Mouse (Mus musculus) liver, embryonic 15.5 days (tissue): ENCODE measurements around the gene Crygb. TPM values are rescaled to one million over a fixed set of nuclear protein-coding genes. Genes with fewer than 3 reads are reported as not detected.
A peak's percentile ranks its signal among the peaks of the same experiment; 100 is the strongest.

Experiments
- ATAC-seq: fragments of 200-750 bp; cut with Nextera tagmentation; 2 replicates; pipeline ENCODE4 v1.8.0; 2017; ENCODE audit warnings: moderate number of reproducible peaks, mild to moderate bottlenecking, moderate library complexity; ENCODE audit not compliant: insufficient read depth
- H3K27ac ChIP-seq: fragments of 300-500 bp; sonication (generic); replicated peaks from 2 replicates; pipeline ENCODE4 v1.5.1; 2015; ENCODE audit warnings: mild to moderate bottlenecking, inconsistent platforms
- H3K27me3 ChIP-seq: fragments of 300-500 bp; sonication (generic); 2 replicates; pipeline ENCODE4 v1.6.1; 2015; ENCODE audit warnings: mild to moderate bottlenecking, inconsistent platforms
- H3K36me3 ChIP-seq: fragments of 300-500 bp; sonication (generic); replicated peaks from 2 replicates; pipeline ENCODE4 v1.6.1; 2015; ENCODE audit warnings: moderate library complexity, mild to moderate bottlenecking, inconsistent platforms
- H3K4me1 ChIP-seq: fragments of 300-500 bp; sonication (generic); replicated peaks from 2 replicates; pipeline ENCODE4 v1.6.1; 2015; ENCODE audit warnings: inconsistent platforms
- H3K4me2 ChIP-seq: fragments of 300-500 bp; sonication (generic); 2 replicates; pipeline ENCODE4 v1.6.1; 2015; ENCODE audit warnings: moderate library complexity, mild to moderate bottlenecking, inconsistent platforms
- H3K4me3 ChIP-seq: fragments of 300-500 bp; sonication (generic); replicated peaks from 2 replicates; pipeline ENCODE4 v1.5.1; 2015; ENCODE audit warnings: mild to moderate bottlenecking, inconsistent platforms
- H3K9ac ChIP-seq: fragments of 300-500 bp; sonication (generic); 2 replicates; pipeline ENCODE4 v1.6.1; 2015; ENCODE audit warnings: moderate library complexity, mild to moderate bottlenecking, inconsistent platforms
- H3K9me3 ChIP-seq: fragments of 300-500 bp; sonication (generic); replicated peaks from 2 replicates; pipeline ENCODE4 v1.6.1; 2016; ENCODE audit warnings: inconsistent platforms
- WGBS: fragments of 180-500 bp; shearing (Covaris S2); methylation state at CpG from one replicate; pipeline ENCODE4 v1.1.7; 2015; ENCODE audit warnings: mixed read lengths; ENCODE audit not compliant: insufficient replicate concordance; 5-methylcytosine and 5-hydroxymethylcytosine counted together
- polyA plus RNA-seq: library from polyadenylated mRNA; unstranded; fragments of >200 nt; fragmentation: Nextera tagmentation; extraction: Ambion mirVana; gene quantifications from 2 replicates; pipeline ENCODE4 v1.2.1, GENCODE M21; 2015

Gene Crygb
- polyA plus RNA-seq = not detected in 2 replicates

GRCm38 (mm10) chr1:65082188-65082587, at the start of gene Crygb:
Crygb (minus strand) TSS chr1:65082288.
- H3K4me2 ChIP-seq = no peak within 1 kb of the TSS
- H3K4me1 ChIP-seq = no peaks in the 10 kb centered on the region
- H3K27me3 ChIP-seq = no peaks in the 10 kb centered on the region
- H3K27ac ChIP-seq = no peak within 1 kb of the TSS
- H3K9ac ChIP-seq = no peak within 1 kb of the TSS
- ATAC-seq = no peak
- 39% methylated on average over 7 of the region's 7 CpGs for WGBS
- H3K9me3 ChIP-seq = no peaks in the 10 kb centered on the region
- no peak within 1 kb of the TSS for H3K4me3 ChIP-seq
- H3K36me3 ChIP-seq = no peaks in the 10 kb centered on the region

DNA sequence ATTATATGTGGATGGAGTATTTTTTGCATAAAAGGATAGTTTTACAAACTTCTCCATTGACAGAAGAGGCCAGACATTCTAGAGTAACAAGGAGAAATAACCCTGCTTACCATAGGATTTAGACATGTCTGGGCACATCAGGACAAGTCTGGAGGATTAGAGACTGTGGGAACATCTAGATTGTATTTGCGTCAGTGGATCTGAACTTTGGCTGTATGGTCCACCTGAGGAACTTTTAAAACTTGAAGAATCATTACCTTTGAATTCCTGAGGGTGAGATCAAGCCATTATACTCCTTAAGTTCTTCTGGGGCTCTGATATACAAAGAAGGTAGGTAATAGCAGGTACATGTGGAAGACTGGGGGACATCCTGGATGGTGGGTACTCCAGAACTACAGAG, 49.6 kb upstream of the Crygb start:
- WGBS = 71% methylated on average over 1 of the region's 1 CpGs
- H3K4me2 ChIP-seq = no peak overlapping the region
- no peaks in the 10 kb centered on the region for H3K27me3 ChIP-seq
- no peak overlapping the region for H3K4me3 ChIP-seq
- H3K36me3 ChIP-seq = no peaks in the 10 kb centered on the region
- no peak overlapping the region for H3K9ac ChIP-seq
- ATAC-seq = no peak
- no peak overlapping the region for H3K27ac ChIP-seq
- H3K9me3 ChIP-seq = no peaks in the 10 kb centered on the region
- no peaks in the 10 kb centered on the region for H3K4me1 ChIP-seq

GRCm38 (mm10) chr1:65130226-65130625, 48.1 kb upstream of the Crygb start:
- Histone ChIP-seq H3K9me3 (no peaks in the 10 kb centered on the region), H3K27ac (no peak overlapping the region), H3K4me1 (no peaks in the 10 kb centered on the region), H3K4me2 (no peak overlapping the region), H3K36me3 (no peaks in the 10 kb centered on the region), H3K4me3 (no peak overlapping the region), H3K27me3 (no peaks in the 10 kb centered on the region), H3K9ac (no peak overlapping the region)
- 47% methylated on average over 3 of the region's 3 CpGs for WGBS
- ATAC-seq = no peak

- Histone ChIP-seq H3K9ac (no peak overlapping the region), H3K27me3 (no peaks in the 10 kb centered on the region), H3K27ac (no peak overlapping the region), H3K4me3 (no peak overlapping the region), H3K36me3 (no peaks in the 10 kb centered on the region), H3K4me2 (no peak overlapping the region), H3K4me1 (no peaks in the 10 kb centered on the region), H3K9me3 (no peaks in the 10 kb centered on the region)
- ATAC-seq = no peak
- WGBS = 60% methylated on average over 3 of the region's 3 CpGs
Measured at GRCm38 (mm10) chr1:65129634-65130180, 47.6 kb upstream of the Crygb start.

DNA sequence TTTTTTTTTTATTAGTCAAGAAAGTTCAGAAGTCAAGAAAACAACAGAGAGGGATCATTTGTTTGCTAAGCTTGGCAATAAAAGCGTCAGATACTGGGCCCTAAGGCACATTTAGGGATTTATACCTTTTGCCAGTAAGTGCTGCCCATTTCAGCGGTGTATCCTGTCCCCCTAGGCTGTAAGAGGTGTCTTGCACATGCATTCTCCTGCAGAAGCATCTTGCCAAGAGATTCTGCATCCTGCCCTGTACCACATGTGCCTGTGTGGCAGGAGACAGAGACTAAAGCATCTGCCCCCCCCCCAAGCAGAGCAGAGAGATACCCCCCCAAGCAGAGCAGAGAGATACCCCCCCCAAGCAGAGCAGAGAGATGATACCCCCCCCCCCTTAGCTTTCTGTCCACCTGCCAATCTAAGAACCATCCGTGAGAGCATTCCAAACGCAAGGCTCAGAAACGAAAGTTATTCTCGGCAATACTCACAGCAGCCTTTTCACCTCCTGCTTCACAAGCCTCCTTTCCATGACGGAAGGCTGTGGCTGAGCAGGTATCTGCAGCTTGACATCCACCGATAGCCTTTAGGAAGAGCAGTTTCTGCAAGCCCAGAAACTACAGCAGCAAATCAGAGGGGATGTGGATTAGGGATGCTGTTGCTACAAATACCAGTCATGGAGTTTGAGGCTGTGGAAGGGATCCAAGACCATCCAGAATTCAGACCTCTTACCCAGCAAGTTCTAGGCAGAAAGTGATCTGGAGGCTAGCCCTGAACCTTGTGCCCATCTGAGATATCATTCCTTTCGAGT, 40.7 kb upstream of the Crygb start, which contains the start of gene D630023F18Rik:
Gene D630023F18Rik, minus strand, starts transcription at position 641 of the 799 bp plus-strand sequence.
- no peak within 1 kb of the TSS for H3K27ac ChIP-seq
- 24% methylated on average over 9 of the region's 9 CpGs for WGBS
- H3K9me3 ChIP-seq = no peaks in the 10 kb centered on the region
- H3K4me1 ChIP-seq = no peaks in the 10 kb centered on the region
- H3K4me2 ChIP-seq = no peak within 1 kb of the TSS
- no peak for ATAC-seq
- H3K27me3 ChIP-seq = no peaks in the 10 kb centered on the region
- H3K9ac ChIP-seq = no peak within 1 kb of the TSS
- H3K36me3 ChIP-seq = no peaks in the 10 kb centered on the region
- H3K4me3 ChIP-seq = no peak within 1 kb of the TSS

- no peak for ATAC-seq
- Histone ChIP-seq H3K27me3 (no peaks in the 10 kb centered on the region), H3K36me3 (no peaks in the 10 kb centered on the region), H3K4me2 (no peak within 1 kb of the TSS), H3K9me3 (no peaks in the 10 kb centered on the region), H3K27ac (no peak within 1 kb of the TSS), H3K4me1 (no peaks in the 10 kb centered on the region), H3K9ac (no peak within 1 kb of the TSS), H3K4me3 (no peak within 1 kb of the TSS)
- WGBS = 74% methylated on average over 1 of the region's 1 CpGs
Measured at GRCm38 (mm10) chr1:65119438-65119837, 37.4 kb upstream of the Crygb start, which contains the start of gene Gm28845. Gm28845 (minus strand) TSS chr1:65119558.

- Histone ChIP-seq H3K4me1 (no peaks in the 10 kb centered on the region; the same call in 1 of the 2 replicates), H3K4me2 (no peak overlapping the region), H3K36me3 (no peaks in the 10 kb centered on the region), H3K9ac (no peak overlapping the region), H3K4me3 (no peak overlapping the region), H3K27me3 (no peaks in the 10 kb centered on the region), H3K27ac (no peak overlapping the region), H3K9me3 (no peaks in the 10 kb centered on the region)
- 54% methylated on average over 8 of the region's 8 CpGs for WGBS
- no peak for ATAC-seq
Measured at GRCm38 (mm10) chr1:65118150-65118913, 36.2 kb upstream of the Crygb start.

- H3K27ac ChIP-seq = no peak overlapping the region
- ATAC-seq = peak; percentile 35
- no peak overlapping the region for H3K4me3 ChIP-seq
- no peaks in the 10 kb centered on the region for H3K27me3 ChIP-seq
- no peaks in the 10 kb centered on the region for H3K9me3 ChIP-seq
- H3K36me3 ChIP-seq = no peaks in the 10 kb centered on the region
- peaks cover 5% of the 10 kb centered on the region; the same call in 1 of the 2 replicates for H3K4me1 ChIP-seq
- WGBS = 69% methylated on average over 5 of the region's 5 CpGs
- no peak overlapping the region for H3K4me2 ChIP-seq
- H3K9ac ChIP-seq = no peak overlapping the region
Measured at GRCm38 (mm10) chr1:65113536-65114172, 31.6 kb upstream of the Crygb start.

DNA sequence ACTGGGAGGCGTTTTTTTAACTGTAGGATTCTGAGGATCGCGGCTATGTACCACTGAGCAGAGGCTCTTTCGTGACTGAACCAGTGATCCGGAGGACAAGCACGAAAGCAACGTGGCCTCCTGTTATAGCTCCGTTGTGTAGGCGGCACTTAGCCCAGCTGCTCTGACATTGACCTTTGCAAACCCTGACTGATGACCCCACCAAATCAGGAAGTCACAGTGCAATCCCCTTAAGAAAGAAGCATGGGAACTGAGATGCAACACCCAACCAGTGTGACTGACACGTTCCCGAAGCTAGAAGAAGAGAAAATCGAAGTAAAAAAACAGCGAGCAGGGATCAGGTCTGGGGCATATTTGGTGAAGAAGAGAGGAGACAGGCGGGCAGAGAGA, 30.7 kb upstream of the Crygb start:
- Histone ChIP-seq H3K4me2 (peak overlapping the region; percentile 29), H3K9me3 (no peaks in the 10 kb centered on the region), H3K36me3 (no peaks in the 10 kb centered on the region), H3K27me3 (no peaks in the 10 kb centered on the region), H3K27ac (peak overlapping the region; percentile 71), H3K4me1 (peaks cover 5% of the 10 kb centered on the region; the same call in 1 of the 2 replicates), H3K9ac (no peak overlapping the region), H3K4me3 (no peak overlapping the region)
- WGBS = 32% methylated on average over 14 of the region's 14 CpGs
- peak; percentile 52 for ATAC-seq

DNA sequence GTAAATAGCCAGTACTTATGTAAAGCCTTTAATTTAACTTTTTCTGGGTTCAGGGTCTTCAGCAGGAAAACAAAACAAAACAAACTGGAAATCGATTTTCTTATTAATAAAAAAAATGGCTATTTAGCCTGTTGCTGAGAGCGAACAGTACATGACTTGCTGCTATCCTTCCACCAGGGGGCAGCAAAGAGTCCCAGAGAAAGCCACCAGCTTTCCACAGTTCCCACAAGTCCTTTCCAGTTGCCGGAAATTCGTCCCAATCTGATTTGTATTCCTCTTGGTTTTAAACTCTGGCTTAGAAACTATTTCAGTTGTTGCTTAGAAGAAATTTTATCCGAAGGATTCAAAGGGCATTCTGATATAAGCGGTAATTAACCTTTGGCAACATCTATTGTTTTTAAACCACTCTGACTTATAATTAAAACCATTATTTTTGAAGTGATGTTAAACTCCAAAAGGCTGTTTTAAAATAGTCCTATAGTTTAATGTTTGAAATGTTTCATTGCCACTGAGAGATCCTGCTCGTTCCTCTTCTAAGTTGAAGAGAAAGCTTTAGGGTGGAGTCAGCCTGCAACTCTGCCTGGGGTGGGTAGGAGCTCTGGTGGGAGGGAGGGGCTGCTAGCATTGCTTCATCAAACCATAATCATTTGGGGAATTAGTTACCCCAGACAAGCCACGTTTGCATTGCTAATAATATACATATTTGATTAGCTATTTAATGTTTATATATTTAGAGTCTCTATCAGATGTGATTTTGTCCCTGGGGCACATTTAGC, 30.1 kb upstream of the Crygb start:
- peak; percentile 50; the same call in 1 of the 2 replicates for ATAC-seq
- H3K27ac ChIP-seq = peak overlapping the region; percentile 71; the same call in 1 of the 2 replicates

More for the DNA sequence above, 30.1 kb upstream of the Crygb start:
- Histone ChIP-seq H3K4me1 (peaks cover 5% of the 10 kb centered on the region; the same call in 1 of the 2 replicates), H3K4me2 (peak overlapping the region; percentile 29), H3K9ac (no peak overlapping the region), H3K36me3 (no peaks in the 10 kb centered on the region), H3K9me3 (no peaks in the 10 kb centered on the region), H3K4me3 (no peak overlapping the region), H3K27me3 (no peaks in the 10 kb centered on the region)
- 10% methylated on average over 8 of the region's 8 CpGs for WGBS
